Mouse (Mus musculus) brain, embryonic 14.5 days (tissue): ENCODE data around the gene Ifrd2.

Experiments used
- CTCF ChIP-seq: fragments of 200-500 bp; IDR thresholded peaks from 2 replicates; pipeline ENCODE4 v1.5.1; 2012; ENCODE audit warnings: inconsistent platforms, mild to moderate bottlenecking, moderate library complexity, borderline replicate concordance; ENCODE audit not compliant: insufficient read depth, insufficient read length; ENCODE audit errors: extremely low read depth
- POLR2A ChIP-seq: fragments of 200-500 bp; IDR thresholded peaks from 2 replicates; pipeline ENCODE4 v1.6.1; 2012; ENCODE audit warnings: mild to moderate bottlenecking, inconsistent platforms, borderline replicate concordance; ENCODE audit not compliant: poor library complexity, insufficient read depth, insufficient read length, severe bottlenecking; ENCODE audit errors: extremely low read depth

DNA sequence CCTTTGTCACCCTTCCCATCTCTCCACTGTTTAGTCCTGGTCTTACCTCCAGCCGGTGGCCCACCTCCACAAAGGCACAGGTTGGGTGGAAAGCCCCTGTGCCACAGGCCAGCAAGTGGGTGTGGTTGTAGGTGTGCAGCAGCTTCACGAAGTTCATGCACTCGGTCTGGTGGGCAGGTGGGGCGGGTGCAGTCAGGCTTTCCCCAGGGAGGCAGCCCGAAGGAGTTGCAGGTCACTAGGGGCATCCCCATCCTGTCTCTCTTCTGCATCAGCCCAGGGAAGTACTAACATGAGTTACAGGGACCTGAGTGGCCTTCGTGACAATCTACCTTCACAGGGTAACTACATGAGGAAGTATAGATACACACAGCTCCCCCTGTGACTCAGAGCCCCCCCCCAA, 15.8 kb downstream of the Ifrd2 start:
- TF ChIP-seq POLR2A: no peak
- TF ChIP-seq CTCF: no peak
